Mouse (Mus musculus) adrenal gland, adult (tissue): Measurements from ENCODE around the gene 9230112D13Rik.

ENCODE experiments used
- DNase-seq, 2 experiments: peaks; one replicate each; pipeline ENCODE4 v3.0.0; 2022 to 2023; ENCODE audit warnings: low spot score in 1 of 2; ENCODE audit not compliant: inconsistent age in 2 of 2

The 9230112D13Rik gene

GRCm38 (mm10) chr14:34522701-34523100 lies at the start of gene 9230112D13Rik:
Gene 9230112D13Rik (minus strand): TSS chr14:34522801.
- no peak for DNase-seq

DNA sequence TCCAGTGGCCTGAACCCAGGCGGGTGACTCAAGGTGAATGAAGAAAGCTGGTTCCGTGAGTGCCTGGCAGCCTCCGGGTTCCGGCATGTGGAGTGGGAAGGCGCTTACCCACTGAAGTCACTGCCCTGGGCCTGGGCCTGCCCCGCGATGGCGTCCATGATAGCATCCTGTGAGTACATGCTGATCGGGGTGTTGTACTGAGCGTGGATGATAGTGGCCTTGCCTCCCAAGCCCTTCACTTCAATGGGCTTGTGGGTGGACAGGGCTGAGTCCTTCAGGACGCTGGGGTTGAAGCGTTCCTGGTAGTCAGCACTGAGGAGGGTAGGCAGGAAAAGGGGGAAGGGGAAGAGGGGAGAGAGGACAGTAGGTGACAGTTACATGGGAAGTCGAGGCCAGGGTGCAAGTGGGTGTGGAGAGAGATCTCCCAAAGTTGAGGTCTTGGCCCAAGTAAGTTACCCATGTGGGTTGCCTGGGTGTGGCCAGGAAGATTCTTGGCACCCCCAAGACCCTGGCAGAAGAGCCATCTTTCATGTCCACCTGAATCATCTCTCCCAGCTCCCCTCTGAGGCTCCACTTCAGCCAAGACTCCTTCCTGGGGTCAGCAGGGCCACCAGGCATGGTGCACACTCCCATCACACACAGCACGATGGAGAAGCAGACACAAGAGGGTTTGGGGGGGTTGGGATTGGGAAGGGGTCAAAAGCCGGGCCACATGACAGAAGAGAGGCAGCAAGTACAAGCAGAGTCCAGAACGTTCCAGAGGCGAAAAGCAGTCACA lies 49.2 kb upstream of the 9230112D13Rik start:
- no peak for DNase-seq

DNA sequence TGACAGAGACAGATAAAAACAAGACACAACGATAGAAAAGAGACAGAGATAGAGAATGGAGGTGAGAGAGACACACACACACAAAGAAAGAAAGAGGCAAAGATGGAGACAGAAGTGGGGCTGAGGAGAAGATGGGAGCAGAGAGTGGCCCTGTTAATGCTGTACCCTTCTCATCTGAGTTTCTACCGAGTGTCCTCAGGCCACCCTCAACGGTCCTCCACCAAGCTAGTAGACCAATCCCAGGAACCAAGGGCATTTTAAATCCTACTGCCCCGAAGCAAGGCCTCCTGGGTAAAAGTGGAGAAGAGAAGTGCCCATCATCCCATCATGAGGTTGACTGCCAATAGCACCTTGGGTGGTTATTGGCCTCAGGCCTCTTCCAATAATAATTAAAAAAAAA lies 48.3 kb upstream of the 9230112D13Rik start:
- no peak for DNase-seq

DNA sequence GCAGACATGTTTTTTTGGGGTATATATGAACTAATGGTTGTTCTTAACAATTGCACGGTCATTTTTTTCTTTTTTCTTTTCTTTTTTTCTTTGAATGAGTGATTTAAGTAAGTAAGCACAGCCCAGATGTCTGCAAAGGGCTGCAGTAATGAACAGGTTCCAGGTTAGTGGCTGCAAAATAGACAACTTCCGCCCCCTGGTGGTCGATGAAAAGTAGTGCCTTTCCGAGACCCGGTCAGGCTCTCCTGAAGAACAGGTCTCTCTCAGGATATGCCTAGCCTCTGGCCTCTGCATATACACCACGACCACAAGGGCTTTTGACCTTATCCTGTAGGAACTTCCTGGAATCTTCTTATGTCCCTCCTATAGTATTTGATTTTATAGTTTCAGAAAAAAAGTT lies 47.7 kb upstream of the 9230112D13Rik start:
- DNase-seq: peak; percentile 76 to 93

- DNase-seq: peak in 1 of 2 experiments; percentile 47
These were observed 47.1 kb upstream of the 9230112D13Rik start for GRCm38 (mm10) chr14:34569534-34570194.

- no peak for DNase-seq
These were observed 46.0 kb upstream of the 9230112D13Rik start for GRCm38 (mm10) chr14:34568626-34569025.

DNA sequence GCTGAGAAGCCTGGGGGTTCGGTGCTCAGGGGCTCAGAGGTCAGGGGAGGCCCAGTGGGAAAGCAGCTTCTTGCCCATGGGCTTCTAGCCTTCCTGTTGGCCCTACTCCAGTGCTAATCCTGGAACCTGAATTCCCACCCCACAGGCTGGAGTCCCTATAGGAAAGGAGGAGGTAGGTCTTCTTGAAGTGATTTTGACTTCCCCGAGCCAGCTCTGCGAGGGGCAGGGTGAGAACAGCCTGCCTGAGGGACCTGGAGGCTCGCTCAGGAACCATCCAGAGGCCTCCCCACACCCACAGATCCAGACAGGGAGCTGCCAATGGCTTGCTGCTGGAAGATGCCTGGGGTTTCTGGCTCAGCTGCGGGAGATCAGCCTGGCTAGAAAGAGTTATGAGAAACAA lies 45.1 kb upstream of the 9230112D13Rik start:
- no peak for DNase-seq

DNA sequence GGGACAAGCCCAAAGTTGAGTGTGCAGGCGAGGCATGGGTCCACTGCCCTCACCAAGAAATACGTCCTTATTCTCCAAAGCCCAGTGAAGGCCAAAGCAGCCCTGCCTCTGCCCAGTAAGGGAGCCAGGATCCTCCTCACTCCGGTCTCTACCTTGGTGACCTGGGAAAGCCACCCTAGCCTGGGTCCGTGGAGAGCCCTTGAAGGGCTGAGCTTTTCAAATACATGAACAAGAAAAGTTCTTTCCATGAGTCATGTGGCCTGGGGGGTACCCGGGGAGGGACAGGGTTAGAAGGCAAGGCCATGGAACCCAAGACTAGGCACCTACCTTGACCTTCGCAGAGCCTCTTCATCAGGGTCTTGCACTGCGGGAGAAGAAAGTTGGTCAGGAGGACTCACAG lies 43.9 kb upstream of the 9230112D13Rik start:
- DNase-seq: no peak

DNA sequence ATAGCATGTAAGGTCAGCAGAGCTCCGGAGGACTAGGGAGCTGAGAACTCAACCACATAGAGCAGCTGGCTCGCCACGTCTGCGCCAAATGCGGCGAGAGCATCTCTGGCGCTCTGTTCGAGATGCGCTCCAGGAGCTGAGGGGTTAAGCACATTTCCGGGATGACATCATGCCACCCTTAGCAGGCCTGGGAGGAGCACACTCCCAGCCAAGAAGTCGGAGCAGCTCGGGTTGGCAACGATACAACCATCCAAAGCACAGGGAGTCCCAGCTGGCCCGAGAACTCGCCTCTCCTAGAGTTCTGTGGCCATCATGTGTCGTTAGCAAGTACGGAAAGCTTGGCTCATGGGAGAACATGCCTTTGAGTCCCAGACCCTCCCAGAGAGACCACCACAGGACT lies 43.1 kb upstream of the 9230112D13Rik start:
- DNase-seq: peak in 1 of 2 experiments; percentile 39

DNA sequence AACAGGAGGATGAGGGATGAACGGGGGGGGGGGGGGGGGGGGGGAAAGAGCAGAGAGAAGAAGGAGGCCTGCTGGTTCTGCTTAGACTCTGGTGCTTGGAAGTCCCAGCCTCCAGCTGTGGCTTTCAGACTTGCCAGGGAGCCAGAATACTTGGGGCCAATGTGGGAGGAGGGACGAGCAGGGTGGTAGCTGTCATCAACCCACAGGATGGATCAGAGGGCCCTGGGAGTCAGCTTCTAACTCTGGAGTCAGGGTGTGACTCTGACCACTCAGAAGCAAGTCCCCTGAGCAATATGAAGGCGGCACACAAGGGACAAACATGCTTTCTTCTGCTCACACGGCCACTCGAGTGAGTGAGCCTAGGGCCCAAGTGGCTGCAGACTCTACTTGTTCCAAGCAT lies 42.0 kb upstream of the 9230112D13Rik start:
- DNase-seq: no peak

GRCm38 (mm10) chr14:34562393-34562792 lies 39.8 kb upstream of the 9230112D13Rik start:
- DNase-seq: no peak

GRCm38 (mm10) chr14:34561647-34562046 lies 39.0 kb upstream of the 9230112D13Rik start:
- no peak for DNase-seq

GRCm38 (mm10) chr14:34558947-34559346 lies 36.3 kb upstream of the 9230112D13Rik start:
- no peak for DNase-seq

DNA sequence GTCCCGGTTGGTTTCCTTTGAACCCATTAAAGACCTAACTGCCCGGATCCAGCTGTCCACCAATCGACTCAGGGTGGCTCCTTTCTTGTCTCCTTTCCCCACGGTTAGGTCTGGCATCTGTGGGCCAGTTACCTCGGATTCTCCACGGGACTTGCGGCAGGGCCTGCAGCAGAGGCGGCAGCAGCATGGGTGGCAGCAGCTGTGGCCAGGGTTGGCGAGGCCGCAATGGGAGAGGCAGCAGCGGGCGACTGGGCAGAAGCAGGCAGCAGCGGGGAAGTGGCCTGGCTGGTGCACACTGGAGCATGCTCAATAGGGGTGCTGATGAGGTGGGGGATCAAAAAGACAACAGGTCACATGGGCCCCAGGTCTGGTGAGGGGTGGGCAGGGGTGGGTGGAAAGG lies 32.6 kb upstream of the 9230112D13Rik start:
- DNase-seq: no peak

DNA sequence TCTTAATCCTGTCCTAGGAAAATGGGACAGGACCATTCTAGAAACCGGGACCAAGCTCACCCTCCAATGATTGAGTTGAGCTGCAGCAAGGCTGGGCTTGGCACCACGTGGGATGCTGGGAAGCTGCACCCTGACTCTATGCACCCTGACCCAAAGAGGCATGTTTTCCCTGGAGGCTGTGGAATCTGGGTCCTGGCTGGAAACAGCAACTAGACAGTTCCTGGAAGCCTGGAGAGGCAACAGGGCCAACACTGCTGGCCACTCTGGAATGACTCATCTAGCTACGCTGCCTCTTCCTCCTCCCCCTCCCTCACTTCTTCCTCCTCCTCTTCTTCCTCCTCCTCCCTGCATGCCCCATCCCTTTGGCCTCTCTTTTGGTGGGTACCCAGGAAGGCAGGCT lies 31.4 kb upstream of the 9230112D13Rik start:
- DNase-seq: peak in 1 of 2 experiments; percentile 74

DNA sequence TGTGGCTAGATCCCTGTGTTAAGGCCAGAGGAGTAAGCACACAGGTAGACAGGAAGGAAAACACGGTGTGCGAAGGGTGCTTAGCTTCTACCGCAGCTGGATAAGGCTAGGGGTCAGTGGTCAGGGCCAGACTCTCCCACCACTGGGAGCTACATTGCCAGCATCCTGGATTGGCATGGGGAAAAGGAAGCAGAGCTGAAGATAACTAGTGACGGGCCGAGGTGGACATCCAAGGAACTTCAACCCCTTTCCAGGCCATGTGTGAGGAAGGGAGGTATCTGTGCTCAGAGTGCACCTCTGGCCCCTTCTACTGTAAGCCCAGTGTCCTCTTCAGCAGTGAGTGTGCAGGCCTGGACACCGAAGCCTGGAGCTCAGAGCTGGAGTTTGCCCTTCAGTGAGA lies 30.9 kb upstream of the 9230112D13Rik start:
- no peak for DNase-seq

DNA sequence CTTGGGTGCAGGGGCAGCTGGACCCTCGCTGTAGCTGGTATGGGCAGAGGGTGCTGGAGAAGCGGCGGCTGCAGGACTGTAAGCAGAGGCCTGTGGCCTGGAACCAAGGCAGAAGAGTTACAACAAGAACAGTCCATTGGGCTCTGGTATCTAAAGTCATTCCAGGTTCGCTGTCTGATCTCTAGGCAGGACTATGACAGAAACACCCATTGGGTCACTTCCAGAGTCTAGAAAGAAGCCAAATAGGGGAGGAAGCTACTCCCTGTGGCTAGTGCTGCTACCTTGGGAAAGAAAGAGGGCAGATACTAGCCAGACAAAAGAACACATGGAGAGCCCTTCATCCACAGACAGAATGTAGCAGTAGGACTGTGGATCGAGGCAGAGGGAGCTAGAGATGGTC lies 29.6 kb upstream of the 9230112D13Rik start:
- DNase-seq: no peak

DNA sequence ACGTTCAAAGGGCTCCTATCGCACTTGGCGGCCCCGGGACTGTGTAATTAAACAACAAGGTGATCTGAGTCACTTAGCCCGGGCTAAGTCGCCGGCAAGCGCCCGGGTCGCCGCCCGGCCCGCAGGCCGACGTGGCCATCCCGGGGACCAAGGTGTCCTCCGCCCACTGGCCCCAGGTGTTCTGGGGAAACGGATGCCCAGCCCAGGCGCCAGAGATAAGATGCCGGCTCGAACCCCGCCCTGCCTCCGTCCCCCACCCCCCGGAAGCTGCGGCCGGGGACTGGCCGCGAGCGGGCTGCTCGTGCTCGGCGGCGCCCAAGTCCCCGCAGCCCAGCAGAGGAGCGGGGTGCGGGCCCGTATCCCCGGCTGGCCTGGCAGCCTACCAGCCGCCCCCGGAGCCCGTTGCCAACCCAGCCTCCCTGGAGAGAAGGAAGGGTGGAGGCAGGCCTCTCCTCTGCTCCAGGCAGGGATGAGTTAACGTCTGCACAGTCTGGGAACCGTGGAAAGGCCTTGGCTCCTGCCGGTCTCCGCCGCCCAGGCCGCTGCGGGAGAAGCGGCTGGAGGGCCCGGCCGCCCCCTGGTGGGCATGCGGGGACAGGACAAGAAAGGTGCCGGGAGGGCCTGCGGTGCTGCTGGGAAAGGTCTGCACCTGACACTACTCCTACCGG lies 26.5 kb upstream of the 9230112D13Rik start:
- peak; percentile 86 to 93 for DNase-seq

DNA sequence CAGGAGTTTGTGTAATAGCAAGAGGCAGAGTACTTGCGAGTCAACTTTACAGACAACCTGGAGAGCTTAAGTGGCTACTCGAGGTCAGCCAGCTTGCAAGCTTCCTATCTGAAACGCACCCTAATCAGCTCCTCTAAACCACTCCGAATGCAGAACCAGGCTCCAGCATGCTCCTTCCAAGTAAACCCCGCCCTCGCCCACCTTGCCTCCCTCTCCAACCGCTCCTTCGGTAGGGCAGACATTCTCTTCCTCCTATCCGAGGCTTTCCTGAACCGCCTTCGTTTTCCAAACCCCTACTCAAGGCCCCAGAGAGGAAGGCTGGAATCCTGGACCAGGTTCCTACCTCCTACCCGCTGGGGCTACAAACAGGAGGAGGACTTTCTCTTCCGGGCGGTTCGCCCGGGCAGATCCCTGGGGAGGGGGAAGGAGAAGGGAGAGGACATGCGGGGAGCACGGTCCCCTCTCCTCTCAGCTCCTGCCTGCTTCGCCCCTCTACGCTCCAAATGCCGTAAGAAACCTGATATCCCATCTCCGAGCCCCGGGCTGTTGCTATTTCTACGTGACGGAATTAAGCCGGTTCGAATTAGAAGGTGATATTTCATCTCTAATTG lies 25.9 kb upstream of the 9230112D13Rik start:
- DNase-seq: peak; percentile 61 to 89

GRCm38 (mm10) chr14:34544545-34544944 lies 21.9 kb upstream of the 9230112D13Rik start:
- peak in 1 of 2 experiments; percentile 16 for DNase-seq

GRCm38 (mm10) chr14:34544001-34544400 lies 21.4 kb upstream of the 9230112D13Rik start:
- DNase-seq: no peak
